Mouse (Mus musculus) olfactory bulb, adult 2 months (tissue): ENCODE measurements around the gene AC109138.7. TPM values are rescaled to one million over a fixed set of nuclear protein-coding genes. Genes with fewer than 3 reads are reported as not detected.

Experiments
- H3K27ac ChIP-seq: fragments of 200-500 bp; 2 replicates; pipeline ENCODE4 v1.5.1; 2012; ENCODE audit warnings: low read depth, low read length; ENCODE audit not compliant: insufficient read depth
- H3K4me1 ChIP-seq: fragments of 200-500 bp; 2 replicates; pipeline ENCODE4 v1.6.1; 2012; ENCODE audit warnings: low read length; ENCODE audit not compliant: control insufficient read depth, insufficient read depth
- H3K4me3 ChIP-seq: fragments of 200-500 bp; 2 replicates; pipeline ENCODE4 v1.5.1; 2012; ENCODE audit warnings: mild to moderate bottlenecking, low read depth, low read length, moderate library complexity; ENCODE audit not compliant: insufficient read depth
- CTCF ChIP-seq: fragments of 200-500 bp; IDR thresholded peaks from 2 replicates; pipeline ENCODE4 v1.5.1; 2012; ENCODE audit warnings: low read depth, mild to moderate bottlenecking, low read length, moderate library complexity; ENCODE audit not compliant: insufficient read depth
- POLR2A ChIP-seq: fragments of 200-500 bp; IDR thresholded peaks from 2 replicates; pipeline ENCODE4 v1.6.1; 2012; ENCODE audit warnings: mild to moderate bottlenecking, low read depth, low read length, moderate library complexity; ENCODE audit not compliant: insufficient read depth
- WGBS: fragments of 180-500 bp; shearing (Covaris S2); methylation state at CpG from one replicate; pipeline ENCODE4 v1.1.7; 2018; 5-methylcytosine and 5-hydroxymethylcytosine counted together
- polyA plus RNA-seq: library from polyadenylated mRNA; stranded (reverse); fragments of >200 nt; gene quantifications from 2 replicates; pipeline ENCODE4 v1.2.4, GENCODE M21; 2012; ENCODE audit warnings: low replicate concordance; ENCODE audit not compliant: missing spikeins, insufficient read depth, insufficient read length

The AC109138.7 gene
- polyA plus RNA-seq, 1 experiment = not detected

- under 1% methylated on average over 52 of the region's 52 CpGs for WGBS
- peaks cover 12% of the 10 kb centered on the region for H3K4me1 ChIP-seq
- TF ChIP-seq POLR2A = no peak
- TF ChIP-seq CTCF = no peak
- peak overlapping the region; percentile 26 for H3K27ac ChIP-seq
- peak overlapping the region; percentile 76 for H3K4me3 ChIP-seq
These were observed 21.7 kb upstream of the AC109138.7 start for GRCm38 (mm10) chr19:4192251-4192985.

GRCm38 (mm10) chr19:4193129-4193528 lies 21.0 kb upstream of the AC109138.7 start:
- Histone ChIP-seq H3K4me1 (peaks cover 9% of the 10 kb centered on the region), H3K27ac (no peak overlapping the region), H3K4me3 (peak overlapping the region; percentile 76)
- 40% methylated on average over 6 of the region's 6 CpGs for WGBS
- TF ChIP-seq POLR2A (no peak), CTCF (no peak)

- 82% methylated on average over 8 of the region's 8 CpGs for WGBS
- no peak overlapping the region for H3K4me3 ChIP-seq
- H3K4me1 ChIP-seq = peaks cover 9% of the 10 kb centered on the region
- TF ChIP-seq POLR2A = no peak
- no peak for TF ChIP-seq CTCF
- H3K27ac ChIP-seq = no peak overlapping the region
These were observed 20.0 kb upstream of the AC109138.7 start for GRCm38 (mm10) chr19:4194021-4194724.

GRCm38 (mm10) chr19:4194776-4195650 lies 19.1 kb upstream of the AC109138.7 start:
- 55% methylated on average over 12 of the region's 12 CpGs for WGBS
- Histone ChIP-seq H3K4me3 (no peak overlapping the region), H3K4me1 (peaks cover 9% of the 10 kb centered on the region), H3K27ac (no peak overlapping the region)
- no peak for TF ChIP-seq POLR2A
- TF ChIP-seq CTCF = no peak

GRCm38 (mm10) chr19:4196048-4196447 lies 18.1 kb upstream of the AC109138.7 start:
- Histone ChIP-seq H3K27ac (no peak overlapping the region), H3K4me1 (peaks cover 18% of the 10 kb centered on the region), H3K4me3 (no peak overlapping the region)
- TF ChIP-seq CTCF (no peak), POLR2A (no peak)
- WGBS = 38% methylated on average over 2 of the region's 2 CpGs

GRCm38 (mm10) chr19:4196548-4196947 lies 17.6 kb upstream of the AC109138.7 start:
- Histone ChIP-seq H3K4me3 (no peak overlapping the region), H3K27ac (no peak overlapping the region), H3K4me1 (peaks cover 18% of the 10 kb centered on the region)
- WGBS = 51% methylated on average over 5 of the region's 5 CpGs
- TF ChIP-seq CTCF (no peak), POLR2A (no peak)

GRCm38 (mm10) chr19:4197180-4197579 lies 17.0 kb upstream of the AC109138.7 start:
- TF ChIP-seq POLR2A = no peak
- no peak for TF ChIP-seq CTCF
- no peak overlapping the region for H3K4me3 ChIP-seq
- no peak overlapping the region for H3K27ac ChIP-seq
- H3K4me1 ChIP-seq = peaks cover 24% of the 10 kb centered on the region
- WGBS = 75% methylated on average over 3 of the region's 3 CpGs

GRCm38 (mm10) chr19:4201291-4201909 lies 12.8 kb upstream of the AC109138.7 start, which contains the start of gene Rad9a:
TSS of gene Rad9a (minus strand) at chr19:4201662.
- TF ChIP-seq POLR2A = peak; percentile 80
- no peak for TF ChIP-seq CTCF
- Histone ChIP-seq H3K4me3 (peak within 1 kb of the TSS; percentile 62), H3K27ac (peak within 1 kb of the TSS; percentile 52; the same call in 1 of the 2 replicates), H3K4me1 (peaks cover 22% of the 10 kb centered on the region)
- WGBS = under 1% methylated on average over 34 of the region's 34 CpGs
